Comparison of ENCODE assay signal across 8 mouse cellular contexts in the genomic region with DNA sequence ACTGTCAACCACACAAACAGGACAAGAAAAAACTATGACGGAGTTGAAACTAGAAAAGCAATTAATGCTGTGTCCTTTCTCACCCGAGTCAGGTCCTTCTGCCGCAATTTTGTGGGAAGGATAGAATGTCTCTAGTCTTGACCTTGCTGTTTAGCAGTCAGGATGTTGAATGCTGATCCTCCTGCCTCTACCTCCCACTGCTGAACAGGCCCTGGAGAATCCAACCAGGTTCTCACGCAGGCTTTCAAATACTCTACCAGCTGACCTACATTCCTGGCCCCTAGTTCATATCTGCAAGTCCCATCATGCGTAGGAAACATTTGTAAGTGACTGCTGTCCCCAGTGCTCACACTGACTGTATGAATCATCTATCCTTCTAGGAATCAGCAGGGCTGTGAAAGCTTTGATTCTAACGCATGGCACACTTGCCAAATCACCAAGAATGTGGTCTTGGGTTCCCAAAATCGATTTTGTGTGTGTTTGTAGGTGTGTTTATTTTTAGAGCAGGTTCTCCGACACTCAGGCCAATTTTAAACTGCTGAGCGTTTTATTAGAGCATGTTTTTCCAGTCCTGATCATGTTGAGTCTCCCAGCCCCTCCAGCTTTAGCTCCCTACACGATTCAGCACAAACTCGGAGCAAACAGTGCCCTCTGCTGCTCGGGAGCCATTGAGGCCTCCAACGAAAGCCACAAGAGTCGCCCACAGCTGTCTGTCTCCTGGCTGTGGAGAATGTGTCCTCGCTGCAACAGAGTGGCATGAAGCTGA.
DNase-seq lines count a peak whose midpoint lies in the region; ATAC-seq lines count a peak whose summit lies in the region.

No protein-coding gene starts in this region.

- H3K4me3 ChIP-seq in hindbrain, embryonic 10.5 days, result no peak overlapping the region
- H3K4me3 ChIP-seq in hindbrain, embryonic 13.5 days, result no peak overlapping the region
- no peak overlapping the region for H3K4me3 ChIP-seq in forebrain, embryonic 14.5 days (ENCODE audit: low read depth, low read length)
- H3K4me3 ChIP-seq in neural tube, embryonic 11.5 days (ENCODE audit: low read depth, low read length), result no peak overlapping the region

- H3K27me3 ChIP-seq in hindbrain, embryonic 10.5 days (ENCODE audit: insufficient read depth, poor library complexity, severe bottlenecking), result no peaks in the 10 kb centered on the region; the same call in 1 of the 2 replicates
- no peaks in the 10 kb centered on the region for H3K27me3 ChIP-seq in hindbrain, embryonic 13.5 days
- no peaks in the 10 kb centered on the region for H3K27me3 ChIP-seq in forebrain, embryonic 14.5 days (replicated peaks; ENCODE audit: control insufficient read depth, insufficient read depth, low read length)
- no peaks in the 10 kb centered on the region for H3K27me3 ChIP-seq in neural tube, embryonic 11.5 days (ENCODE audit: control insufficient read depth, insufficient read depth, low read length)

- DNase-seq in hindbrain, embryonic 10.5 days (ENCODE audit: low spot score), result peak; percentile 65
- peak; percentile 80 for DNase-seq in brain, adult 2 months (ENCODE audit: low read depth, low spot score)
- DNase-seq in forebrain, embryonic 14.5 days (ENCODE audit: low spot score), result peak; percentile 70
- DNase-seq in kidney, adult 18-20 months, result peak; percentile 60
- peak; percentile 37 to 53 for DNase-seq in left cerebral cortex, postnatal 36 days (ENCODE audit: low spot score in 2 of 2)
- DNase-seq in neural tube, embryonic 11.5 days (ENCODE audit: low spot score), result peak; percentile 71
- DNase-seq in thymus, postnatal 14 days, result peak; percentile 34

- no peak overlapping the region for H3K9ac ChIP-seq in hindbrain, embryonic 13.5 days
- H3K9ac ChIP-seq in forebrain, embryonic 14.5 days (ENCODE audit: low read length), result no peak overlapping the region
- no peak overlapping the region for H3K9ac ChIP-seq in neural tube, embryonic 11.5 days (ENCODE audit: low read length)

- H3K9me3 ChIP-seq in hindbrain, embryonic 10.5 days, result no peaks in the 10 kb centered on the region
- H3K9me3 ChIP-seq in hindbrain, embryonic 13.5 days, result no peaks in the 10 kb centered on the region
- no peaks in the 10 kb centered on the region for H3K9me3 ChIP-seq in forebrain, embryonic 14.5 days (replicated peaks; ENCODE audit: control insufficient read depth, low read length)
- H3K9me3 ChIP-seq in neural tube, embryonic 11.5 days (ENCODE audit: control insufficient read depth, low read length), result no peaks in the 10 kb centered on the region

- no peaks in the 10 kb centered on the region for H3K4me1 ChIP-seq in hindbrain, embryonic 10.5 days (replicated peaks)
- H3K4me1 ChIP-seq in hindbrain, embryonic 13.5 days (replicated peaks), result no peaks in the 10 kb centered on the region
- no peaks in the 10 kb centered on the region for H3K4me1 ChIP-seq in forebrain, embryonic 14.5 days (ENCODE audit: control insufficient read depth, insufficient read depth, low read length)
- H3K4me1 ChIP-seq in neural tube, embryonic 11.5 days (ENCODE audit: control insufficient read depth, insufficient read depth, low read length), result 0 out of 2 replicates have a peak, but pooled peaks cover 4% of the 10 kb centered on the region

- intact Hi-C loops in left cerebral cortex, postnatal 36 days (cut with DNase I), result loop anchor here (2.0 to 5.0 kb wide), 2 partner anchors 100 to 467 kb away; no protein-coding TSS in a partner anchor

- WGBS in hindbrain, embryonic 10.5 days, result 45% methylated on average over 15 of the region's 15 CpGs
- WGBS in hindbrain, embryonic 13.5 days, result 48% methylated on average over 15 of the region's 15 CpGs
- WGBS in forebrain, embryonic 14.5 days, result 44% methylated on average over 15 of the region's 15 CpGs
- 46% methylated on average over 15 of the region's 15 CpGs for WGBS in neural tube, embryonic 11.5 days

- no peak overlapping the region for H3K27ac ChIP-seq in hindbrain, embryonic 10.5 days
- no peak overlapping the region for H3K27ac ChIP-seq in hindbrain, embryonic 13.5 days
- H3K27ac ChIP-seq in forebrain, embryonic 14.5 days (ENCODE audit: low read depth, low read length), result no peak overlapping the region
- no peak overlapping the region for H3K27ac ChIP-seq in neural tube, embryonic 11.5 days (ENCODE audit: low read depth, low read length)

- no peaks in the 10 kb centered on the region for H3K36me3 ChIP-seq in hindbrain, embryonic 10.5 days
- no peaks in the 10 kb centered on the region for H3K36me3 ChIP-seq in hindbrain, embryonic 13.5 days
- H3K36me3 ChIP-seq in forebrain, embryonic 14.5 days (ENCODE audit: control insufficient read depth, insufficient read depth, low read length), result no peaks in the 10 kb centered on the region
- no peaks in the 10 kb centered on the region for H3K36me3 ChIP-seq in neural tube, embryonic 11.5 days (ENCODE audit: control insufficient read depth, insufficient read depth, low read length)

- no peak overlapping the region for H3K4me2 ChIP-seq in hindbrain, embryonic 13.5 days
- no peak overlapping the region for H3K4me2 ChIP-seq in forebrain, embryonic 14.5 days (ENCODE audit: low read length)
- no peak overlapping the region for H3K4me2 ChIP-seq in neural tube, embryonic 11.5 days (ENCODE audit: low read depth)

- ATAC-seq in hindbrain, embryonic 13.5 days (ENCODE audit: low FRiP score), result no peak
- ATAC-seq in forebrain, embryonic 14.5 days, result no peak
- ATAC-seq in neural tube, embryonic 11.5 days (ENCODE audit: insufficient read depth, low FRiP score, low TSS enrichment), result peak; percentile 60
